Mouse (Mus musculus) spleen, postnatal 4 days (tissue): ENCODE data around the gene Bfsp1.

Experiments
- DNase-seq, 2 experiments: peaks; one replicate each; pipeline ENCODE4 v3.0.0; 2022; ENCODE audit warnings: low spot score in 2 of 2

Bfsp1 gene

DNA sequence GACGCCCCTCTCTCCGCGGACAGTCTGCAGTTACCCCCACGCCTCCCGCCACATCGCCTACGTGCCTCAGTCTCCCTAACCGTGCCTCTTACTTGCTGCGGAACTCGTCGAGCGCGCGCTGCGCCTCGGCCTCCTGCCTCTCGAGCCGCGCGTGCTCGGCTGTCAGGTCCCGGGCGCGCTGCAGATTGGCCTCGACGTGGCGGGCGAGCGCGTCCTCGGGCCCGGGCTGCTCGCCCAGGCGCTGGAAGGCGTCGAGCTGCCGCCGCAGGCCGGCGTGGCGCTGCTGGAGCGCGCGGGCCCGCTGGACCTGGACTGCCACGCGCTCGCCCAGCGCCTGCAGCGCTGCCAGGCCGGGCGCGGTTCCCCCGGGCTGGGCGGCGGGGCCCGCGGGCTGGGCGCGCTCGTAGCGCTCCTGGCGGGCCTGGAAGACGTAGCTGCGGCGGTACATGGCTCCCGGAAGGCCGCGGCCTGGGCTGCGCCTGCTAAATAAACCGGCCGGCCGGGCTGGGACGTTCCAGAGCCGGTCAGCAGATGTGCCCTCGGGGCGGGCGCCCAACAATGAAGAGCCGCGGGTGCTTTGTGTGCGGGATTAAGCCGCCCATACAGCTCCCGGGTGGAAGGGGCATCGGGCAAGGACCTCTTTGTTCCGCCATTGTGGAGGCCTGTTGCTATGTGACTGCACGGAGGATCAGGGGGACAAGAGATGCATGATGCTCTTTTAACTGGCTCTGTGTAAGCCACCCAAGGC, at the start of gene Bfsp1:
TSS of gene Bfsp1 (minus strand) at position 690 of the 748 bp plus-strand sequence.
- DNase-seq: peak in 1 of 2 experiments; percentile 25

DNA sequence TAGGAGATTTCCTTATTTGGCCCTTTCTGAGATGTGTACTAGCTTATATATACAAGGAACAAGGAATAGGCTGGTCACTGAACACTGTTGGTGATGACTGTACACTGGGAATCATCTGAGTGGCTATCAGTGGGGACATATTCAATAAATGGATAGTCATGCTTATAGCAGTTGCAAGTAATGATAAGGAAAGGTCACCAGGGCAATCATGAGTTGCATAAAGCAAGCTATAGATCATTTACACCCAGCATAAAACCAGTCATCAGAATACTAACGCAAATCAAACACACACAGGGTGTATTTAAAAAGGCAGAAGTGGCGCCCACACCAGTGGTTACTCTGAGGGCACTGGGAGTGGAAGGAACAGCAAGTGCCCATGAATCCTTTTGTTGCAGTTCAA, 49.2 kb upstream of the Bfsp1 start:
- no peak for DNase-seq

DNA sequence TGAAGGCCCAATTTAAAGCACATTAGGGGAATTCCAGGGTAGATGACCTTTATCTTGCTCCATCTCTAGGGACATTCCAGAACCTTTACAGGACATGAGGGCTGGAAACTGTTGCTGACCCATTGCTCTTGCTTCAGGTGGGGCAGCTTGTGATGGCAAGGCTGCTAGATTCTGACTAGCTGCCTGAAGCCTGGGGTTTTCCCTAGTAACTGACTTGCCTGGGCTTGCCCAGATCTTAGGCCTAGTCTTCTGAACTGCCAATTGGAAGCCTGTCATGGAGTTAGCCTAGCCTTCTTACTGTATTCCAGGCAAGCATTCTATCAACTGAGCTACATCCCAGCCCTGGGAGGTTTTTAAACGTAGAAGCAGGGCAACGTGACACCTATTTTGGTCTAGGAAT, 46.3 kb upstream of the Bfsp1 start:
- no peak for DNase-seq

DNA sequence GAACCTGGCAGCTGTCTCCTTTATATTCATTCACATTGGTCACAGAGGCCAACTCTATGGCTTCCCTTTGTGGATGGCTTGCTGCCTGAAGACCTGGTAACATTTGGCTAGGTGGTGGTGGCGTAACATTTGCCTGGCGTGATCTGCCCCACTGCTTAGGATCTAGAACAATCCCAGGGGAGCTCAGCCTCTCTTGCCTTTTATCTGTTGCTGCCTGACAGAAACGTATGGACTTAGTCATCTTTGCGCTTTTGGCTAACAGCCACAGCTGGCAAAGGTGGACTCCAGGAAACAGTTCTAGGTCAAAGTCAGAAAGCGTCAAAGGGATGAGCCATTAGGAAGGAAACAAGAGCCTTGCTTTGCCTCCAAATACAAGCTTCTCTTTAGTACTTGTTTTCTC, 41.9 kb upstream of the Bfsp1 start:
- peak in 1 of 2 experiments; percentile 52 for DNase-seq

DNA sequence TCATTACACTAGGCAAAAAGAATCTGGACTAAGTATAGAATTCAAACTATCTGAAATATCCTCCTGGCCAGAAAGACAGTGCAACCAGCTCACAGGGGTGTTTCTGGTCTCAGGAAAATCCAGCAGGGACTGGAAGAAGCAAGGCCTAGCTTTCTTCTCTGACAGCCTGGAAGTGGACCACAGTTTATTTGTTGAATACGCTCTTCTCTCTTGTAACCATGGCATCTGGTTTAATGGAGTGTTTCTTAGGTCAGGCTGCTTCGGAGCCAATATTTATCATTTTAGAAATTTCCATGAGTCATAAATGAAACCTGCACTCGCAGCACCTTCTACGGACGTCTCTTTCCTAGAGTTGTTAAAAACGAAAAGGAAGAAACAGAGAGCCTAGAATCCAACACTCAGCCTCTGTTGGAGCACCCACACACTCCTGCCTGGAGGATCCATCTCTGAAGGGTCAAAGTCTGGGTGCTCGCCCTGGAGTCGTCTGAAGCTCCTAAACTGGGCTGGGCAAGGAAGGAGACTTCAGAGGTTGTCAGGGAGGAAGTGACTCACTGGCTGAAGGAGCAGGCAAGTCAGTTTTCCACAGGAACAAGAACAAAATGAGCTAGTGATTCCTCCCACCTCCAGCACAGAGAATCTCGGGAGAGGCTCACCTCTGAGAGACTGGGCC, 40.5 kb upstream of the Bfsp1 start:
- DNase-seq: peak in 1 of 2 experiments; percentile 38

DNA sequence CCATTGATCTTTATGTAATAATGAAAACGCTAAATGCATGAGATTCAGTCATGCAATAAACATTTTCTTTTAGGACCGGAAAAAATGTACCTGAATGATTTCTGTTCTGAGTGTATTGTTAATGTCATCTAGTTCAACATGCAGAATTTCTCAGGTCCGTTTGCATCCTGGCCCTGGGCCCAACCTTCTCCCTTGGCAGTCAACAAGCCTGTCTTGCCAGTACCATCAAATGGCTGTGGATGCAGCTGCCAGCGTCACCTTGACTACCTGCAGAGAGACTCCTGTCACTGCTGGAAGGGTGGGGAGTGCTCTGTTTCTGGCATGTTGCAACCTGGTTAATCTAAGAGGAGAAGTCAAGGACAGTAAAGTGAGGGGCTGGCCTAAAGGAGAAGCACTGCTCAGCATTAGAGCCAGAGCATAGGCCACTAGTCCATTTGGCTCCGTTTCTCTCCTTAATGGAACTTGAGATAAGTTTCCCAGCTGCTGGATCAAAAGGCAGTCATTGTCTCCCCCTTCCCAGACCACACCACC, 37.9 kb upstream of the Bfsp1 start:
- no peak for DNase-seq

DNA sequence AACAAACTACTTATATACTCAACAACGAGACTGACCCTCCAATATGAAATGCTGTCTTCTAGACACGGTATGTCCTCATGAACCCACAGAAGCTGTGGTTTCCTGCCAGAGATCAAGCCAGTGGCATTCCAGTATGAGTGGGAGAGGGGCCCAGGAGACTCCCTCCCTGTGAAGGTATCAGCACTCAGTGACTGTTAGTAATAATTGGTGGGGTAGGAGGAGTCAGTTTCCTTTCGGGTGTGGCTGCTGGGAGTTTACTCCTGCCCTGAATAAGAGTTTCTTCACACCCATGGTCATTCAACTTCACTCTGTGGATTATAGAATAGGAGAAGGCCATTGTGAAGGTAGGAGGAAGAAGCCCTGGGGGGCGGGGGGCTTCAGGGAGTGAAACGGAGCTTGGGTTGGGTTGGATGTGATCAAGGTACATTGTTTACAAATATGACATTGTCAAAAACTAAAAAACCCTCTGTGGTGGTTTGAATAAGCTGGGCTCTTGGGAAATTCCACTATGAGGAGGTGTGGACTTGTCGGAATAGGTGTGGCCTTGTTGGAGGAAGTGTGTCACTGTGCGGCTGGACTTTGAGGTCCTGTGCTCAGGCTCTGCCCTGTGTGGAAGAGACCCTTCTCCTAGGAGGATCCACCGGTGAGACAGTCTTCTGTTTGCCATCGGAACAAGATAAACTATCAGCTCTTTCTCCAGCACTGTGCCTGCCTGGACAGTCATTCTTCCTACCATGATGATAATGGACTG, 36.7 kb upstream of the Bfsp1 start:
- DNase-seq: peak in 1 of 2 experiments; percentile 54

DNA sequence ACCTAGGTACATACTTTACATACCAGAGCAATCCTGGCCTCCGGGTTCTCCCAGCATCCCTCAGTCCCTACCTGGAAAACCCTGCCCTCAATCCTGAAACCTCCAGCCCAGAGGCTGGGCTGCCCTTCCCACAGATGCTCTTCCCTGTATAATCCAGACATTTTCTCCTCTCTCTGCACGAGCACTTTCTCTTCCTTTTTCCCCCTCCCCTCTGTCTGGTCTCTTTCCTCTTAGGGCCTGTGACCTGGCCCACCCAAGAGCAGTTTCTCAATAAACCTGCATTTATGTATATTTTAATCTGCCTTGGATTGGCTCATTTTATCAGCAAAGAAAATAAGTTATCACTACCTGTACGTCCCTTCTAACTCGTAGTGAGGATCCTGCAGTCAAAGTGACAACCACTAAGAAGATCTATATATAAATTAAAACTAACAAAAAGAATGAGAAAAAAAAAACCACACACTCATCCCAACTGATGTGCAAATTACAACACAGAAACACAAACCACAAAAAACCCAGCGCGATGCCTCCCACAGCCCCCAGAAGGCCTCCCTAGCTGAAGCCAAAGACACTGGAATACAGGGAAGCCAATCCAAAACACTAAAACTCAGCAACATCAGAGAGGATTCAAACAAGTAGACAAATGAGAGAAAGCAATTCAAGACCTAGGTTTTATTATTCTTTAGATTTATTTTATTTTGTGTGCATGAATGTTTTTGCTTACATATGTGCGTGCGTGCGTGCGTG, 28.5 kb upstream of the Bfsp1 start:
- no peak for DNase-seq

DNA sequence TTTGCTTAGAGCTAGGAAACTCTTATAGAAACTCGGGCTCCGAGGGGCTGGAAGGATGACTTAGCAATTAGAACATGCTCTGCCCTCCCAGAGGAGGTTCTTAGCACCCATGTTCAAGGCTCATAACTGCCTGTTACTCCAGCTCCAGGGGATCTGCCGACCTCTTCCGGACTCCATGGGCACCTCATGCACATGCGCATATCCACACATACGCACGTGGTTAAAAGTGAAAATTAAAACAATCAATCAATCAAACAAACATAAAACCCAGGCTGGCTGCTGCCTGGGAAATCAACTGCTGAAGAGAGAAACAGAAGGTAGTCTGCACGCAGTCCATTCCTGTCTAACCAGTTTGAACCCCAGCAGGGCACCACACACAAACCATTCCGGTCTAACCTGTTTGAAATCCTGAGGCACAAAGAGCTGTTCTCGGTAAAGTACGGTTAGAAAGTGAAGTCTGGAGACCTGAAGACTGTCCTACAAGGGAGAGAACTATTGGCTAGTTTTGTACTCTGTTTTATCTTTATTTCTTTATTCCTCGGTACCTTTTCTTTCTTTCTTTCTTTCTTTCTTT, 27.0 kb upstream of the Bfsp1 start:
- DNase-seq: no peak

DNA sequence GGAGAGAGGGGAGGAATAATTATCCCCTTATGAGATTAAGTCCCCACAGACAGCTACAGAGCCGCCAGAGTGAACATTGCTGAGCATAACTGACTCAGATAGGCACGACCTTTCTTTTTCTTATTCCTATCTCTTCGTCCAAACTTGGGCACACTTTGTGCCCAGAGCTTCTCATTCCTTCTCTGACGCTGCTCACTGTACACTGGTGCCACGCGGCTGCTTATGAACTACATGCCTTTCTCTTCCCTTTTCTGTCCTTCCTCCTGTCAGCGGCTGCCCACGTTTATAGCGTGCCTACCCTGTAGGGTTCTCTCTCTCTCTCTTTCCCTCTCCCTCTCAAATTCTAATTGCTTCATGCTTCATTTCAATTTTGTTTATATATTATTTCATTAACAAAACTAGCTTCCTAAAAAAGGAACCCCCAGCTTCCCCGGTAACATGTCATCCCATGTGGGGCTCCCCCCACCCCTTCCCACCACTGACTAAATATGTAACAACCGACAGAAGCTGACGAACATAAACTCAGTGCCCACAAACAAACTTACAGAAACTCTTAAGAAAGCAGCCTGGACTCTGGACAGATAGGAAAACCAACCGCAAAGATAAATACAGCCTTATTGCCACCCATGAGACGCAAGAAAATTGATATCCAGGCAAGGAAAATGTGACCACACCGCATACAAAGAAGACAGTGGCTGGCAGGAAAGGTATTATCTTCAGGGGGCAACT, 26.3 kb upstream of the Bfsp1 start:
- no peak for DNase-seq

DNA sequence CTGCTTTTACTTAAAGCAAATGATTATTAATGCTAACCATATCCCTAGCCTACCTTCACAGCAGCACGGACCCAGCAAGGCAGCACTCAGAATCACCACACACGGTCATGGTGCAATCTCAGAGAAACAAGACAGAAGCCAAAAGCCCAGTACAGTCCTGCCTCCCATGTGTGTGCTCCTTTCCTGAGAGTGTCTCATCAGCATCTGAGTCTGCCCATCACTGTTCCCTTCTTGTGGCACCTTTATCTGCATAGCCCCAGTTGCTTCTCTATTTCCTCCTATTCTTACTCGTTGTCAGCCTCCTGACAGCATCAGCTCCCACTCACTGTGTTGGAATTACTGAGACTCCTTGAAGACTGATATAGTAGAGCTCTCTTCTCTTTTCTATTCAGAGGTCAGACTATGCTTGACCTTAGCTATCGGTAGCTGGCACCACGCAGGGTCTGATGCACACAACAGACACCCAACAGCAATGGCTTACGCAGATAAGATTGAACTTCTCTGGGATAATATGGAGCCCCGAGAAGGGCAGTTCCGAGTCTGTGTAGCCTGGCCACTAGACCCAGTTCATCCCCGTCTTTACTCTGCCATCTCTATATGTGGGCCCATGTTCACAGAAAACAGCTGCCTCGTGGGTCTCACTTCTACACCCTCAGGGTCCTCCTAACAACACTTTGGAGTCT, 19.8 kb upstream of the Bfsp1 start:
- no peak for DNase-seq

DNA sequence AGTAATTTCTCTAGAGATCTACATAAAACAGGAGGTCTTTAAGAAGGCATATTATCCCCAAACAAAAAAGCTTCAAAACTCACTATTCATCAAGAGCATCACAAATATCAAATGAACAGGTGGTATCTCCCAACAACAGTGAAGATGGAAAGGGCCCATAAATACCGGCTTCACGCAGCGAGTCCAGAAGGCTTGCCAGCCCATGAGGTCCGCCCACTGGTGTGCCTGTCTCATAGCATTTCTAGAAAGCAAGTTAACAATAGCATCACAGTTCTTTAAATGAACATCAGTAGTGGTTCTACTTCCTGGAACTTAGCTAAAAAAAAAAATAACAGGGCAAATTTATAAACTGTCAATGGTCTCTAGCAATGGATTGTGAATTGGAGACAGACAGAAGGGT, 19.0 kb upstream of the Bfsp1 start:
- no peak for DNase-seq

DNA sequence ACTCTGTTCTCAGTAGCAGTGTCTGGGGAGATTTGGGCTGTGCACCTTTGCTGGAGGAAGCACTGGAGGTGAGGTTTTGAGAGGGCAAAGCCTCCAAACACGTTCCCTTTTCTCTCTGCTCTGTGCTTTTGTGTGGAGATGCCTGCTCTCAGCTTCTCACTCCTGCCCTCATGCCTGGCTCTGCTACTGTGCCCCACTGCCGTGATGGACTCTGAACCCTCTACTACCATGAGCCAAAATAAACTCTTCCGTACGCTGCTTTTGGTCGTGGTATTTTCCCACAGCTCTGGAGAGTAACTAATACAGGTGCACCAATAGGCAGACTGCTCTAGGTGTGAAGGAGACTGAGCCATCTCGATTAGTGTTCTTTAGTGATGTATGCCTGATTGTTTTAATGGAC, 16.3 kb upstream of the Bfsp1 start:
- DNase-seq: no peak

DNA sequence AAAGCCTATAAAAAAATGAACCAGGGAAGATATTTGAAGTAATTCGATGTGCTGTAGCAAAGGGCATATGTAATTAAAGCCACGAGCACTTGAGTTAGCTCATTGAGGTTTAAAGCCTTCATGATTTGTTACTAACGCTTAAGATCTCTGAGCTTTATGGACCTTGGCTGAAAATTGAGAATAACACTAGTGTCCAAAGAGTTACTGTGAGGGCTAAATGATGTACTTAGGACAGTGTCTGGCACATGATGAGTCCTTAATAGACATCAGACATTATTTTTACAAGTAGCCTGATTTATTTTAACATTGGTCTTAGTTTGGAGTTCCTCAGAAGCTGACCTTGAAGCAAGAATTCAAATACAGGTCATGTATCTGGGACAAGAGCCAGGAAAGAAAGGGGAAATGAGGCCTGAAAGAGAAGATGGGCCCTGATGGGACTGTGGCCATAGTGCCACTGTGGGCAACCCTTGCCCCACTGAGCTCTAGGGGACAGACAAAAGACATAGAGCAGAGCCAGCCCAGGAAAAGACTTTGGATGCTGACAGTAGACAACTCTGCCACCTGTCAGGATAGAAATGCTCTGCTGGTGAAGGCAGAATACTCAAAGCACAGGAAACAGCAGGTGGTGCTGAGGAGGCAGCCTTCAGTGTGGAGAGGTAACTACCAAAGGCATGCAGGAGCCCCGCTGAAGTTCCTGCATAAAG, 14.1 kb upstream of the Bfsp1 start:
- DNase-seq: no peak

DNA sequence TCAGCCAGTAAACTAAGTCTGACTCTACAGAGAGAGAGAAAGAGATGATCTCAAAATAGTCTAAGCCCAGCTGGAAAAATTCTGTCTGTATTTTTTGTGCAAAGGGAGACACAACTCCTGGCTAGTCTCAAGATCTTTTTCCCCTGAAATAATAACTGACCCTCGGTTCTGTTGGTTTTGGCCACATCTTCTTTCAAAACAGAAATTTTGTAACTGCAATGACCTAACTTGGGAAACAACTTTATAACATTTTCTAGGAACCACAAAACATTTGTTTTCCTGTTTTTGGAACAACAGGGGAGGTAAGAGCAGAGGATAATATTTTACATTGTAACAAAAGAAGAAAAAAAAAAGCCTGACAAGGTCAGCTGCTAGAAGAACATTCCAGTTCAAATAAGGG, 13.1 kb upstream of the Bfsp1 start:
- no peak for DNase-seq

DNA sequence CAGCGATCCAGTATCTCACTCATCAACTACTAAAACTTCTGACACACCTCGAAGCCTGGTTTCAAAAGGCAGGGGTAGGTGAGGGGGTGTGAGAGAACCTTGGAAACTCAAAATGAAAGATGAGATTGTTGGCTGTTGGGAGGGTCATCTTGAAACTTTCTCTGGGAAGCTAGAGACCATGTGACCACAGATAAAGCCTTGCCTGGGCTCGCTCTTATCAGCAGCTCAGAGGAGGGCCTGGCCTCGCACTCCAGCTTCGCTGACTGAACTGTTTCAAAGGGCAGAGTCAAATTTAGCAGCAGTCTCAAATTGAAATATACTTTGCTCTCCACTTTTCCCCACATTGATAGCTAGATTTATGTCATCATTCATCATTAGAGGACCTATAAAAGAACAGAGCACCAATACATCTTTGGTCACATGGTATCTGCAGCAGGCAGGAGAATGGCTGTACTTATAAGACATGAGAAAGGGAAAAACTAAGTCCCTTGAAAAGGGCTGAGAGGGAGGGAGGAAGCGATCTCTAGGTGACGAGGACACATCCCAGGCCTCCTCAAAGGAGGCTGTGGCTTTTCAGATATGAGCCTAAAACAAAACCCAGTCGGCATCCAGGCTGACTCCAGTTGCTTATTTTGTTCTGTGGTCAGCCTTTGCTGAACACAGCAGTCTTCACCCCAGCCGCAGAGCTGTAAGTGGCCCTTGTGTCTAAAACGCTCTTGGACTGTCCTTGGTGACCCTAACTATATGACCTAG, 8.1 kb upstream of the Bfsp1 start:
- no peak for DNase-seq

DNA sequence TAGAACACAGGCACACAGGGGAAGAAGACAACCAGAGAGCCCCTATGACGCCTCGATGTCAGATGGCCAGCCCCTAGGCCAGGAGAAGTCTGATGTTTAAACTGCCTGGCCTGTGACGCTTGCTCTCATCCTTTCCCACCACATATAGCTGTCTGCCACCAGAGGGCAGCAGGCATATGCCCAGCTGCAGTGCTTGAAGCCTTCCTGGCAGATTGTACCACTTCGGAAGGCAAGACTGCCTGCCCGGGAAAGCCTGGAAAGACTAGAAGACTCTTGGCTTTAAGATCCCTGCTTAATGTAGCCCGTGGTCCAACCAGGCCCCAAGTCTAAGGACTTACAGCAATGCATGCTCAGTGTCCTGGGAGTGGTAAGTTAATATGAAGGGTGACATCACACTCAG, 4.4 kb upstream of the Bfsp1 start:
- peak; percentile 51 to 76 for DNase-seq

DNA sequence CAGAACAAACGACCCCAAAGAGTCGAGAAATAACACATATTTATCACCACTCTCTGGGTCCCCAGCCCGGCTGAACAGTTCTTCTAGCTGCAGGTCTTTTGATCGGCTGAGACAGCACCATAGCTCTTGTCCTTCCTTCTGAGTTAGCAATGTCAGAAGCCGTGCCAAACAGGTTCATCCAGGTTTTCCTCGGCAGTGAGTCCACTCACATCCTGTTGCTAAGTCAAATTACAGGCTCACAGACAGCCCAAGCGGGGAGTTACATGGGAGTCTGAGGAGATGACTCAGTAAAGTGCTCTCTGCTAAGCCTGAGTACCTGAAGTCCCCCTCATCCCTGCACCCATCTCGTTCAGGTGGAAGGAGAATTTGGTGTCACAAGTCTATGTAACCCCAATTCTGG, 1.6 kb upstream of the Bfsp1 start:
- no peak for DNase-seq

DNA sequence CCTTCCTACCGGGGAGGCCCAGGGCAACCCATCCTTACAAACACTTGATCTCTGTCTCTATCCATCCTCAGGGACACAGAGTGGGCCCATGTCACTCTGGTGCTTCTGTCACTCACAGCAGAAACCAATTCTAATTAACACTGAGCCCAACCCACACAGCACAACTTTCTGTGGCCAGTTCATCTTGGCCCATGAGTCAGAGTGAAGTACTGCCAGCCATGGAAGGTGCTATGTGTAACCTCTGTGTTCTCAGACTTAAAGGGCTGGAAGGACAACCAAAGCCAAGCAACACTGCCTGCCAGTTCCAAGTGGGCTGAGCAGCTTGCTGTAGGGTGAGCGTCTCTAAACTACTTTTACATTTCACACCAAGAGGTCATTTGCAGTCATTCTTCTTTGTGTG, 3.8 kb downstream of the Bfsp1 start:
- no peak for DNase-seq
